Mouse (Mus musculus) cerebellum, postnatal 36 days (tissue): ENCODE measurements at regions not wholly inside any gene's neighbourhood (a gene's known extent, or its start where the extent isn't known, plus 50 kb on each side); places are given as distances from the start of the nearest gene placed in this dataset.

Source experiments
- DNase-seq, 2 experiments: peaks; one replicate each; pipeline ENCODE4 v3.0.0; 2021 to 2022; ENCODE audit warnings: mixed read lengths in 2 of 2

DNA sequence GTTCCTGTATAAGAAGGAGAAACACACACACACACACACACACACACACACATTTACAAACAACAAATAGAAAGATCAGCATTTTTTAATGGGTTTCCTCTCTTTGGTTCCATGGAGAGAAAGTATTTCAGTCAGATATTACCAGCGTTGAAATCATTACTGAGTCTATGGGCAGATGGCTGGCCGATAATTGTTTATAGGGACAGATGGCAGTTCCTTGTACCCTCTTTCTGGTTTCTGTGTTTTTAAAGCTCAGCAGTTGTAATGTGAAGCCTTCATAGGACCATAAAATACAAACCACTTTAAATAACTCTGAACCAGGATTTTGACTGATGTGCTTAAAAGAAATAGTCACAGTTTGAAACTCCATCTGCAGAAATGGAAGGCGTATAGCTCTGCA, 487.5 kb upstream of the Cypt14 start:
- peak; percentile 5 to 10 for DNase-seq

DNA sequence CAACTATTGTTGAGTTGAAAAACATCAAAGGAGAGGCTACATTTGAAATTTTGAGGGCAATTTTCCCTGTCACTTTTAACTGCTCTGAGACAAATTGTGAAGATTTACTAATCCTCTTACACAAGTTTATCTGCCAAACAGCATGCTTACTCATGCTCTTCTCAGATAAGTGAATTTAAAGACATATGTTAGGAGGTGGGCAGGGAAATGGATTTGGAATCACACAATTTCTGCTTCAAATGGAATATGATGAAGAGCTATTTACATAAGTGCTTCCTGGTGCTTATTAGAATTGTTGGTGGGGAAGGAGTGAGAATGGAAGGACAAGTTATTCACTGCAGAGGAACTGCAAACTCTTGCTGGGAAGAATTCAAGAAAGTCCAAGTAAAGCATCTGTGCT, 473.2 kb upstream of the Cypt14 start:
- DNase-seq, result no peak
